Mouse (Mus musculus) heart, embryonic 12.5 days (tissue): ENCODE results near the gene Prkacb. TPM values are rescaled to one million over a fixed set of nuclear protein-coding genes. Genes with fewer than 3 reads are reported as not detected.
A peak's percentile ranks its signal among the peaks of the same experiment; 100 is the strongest.

ENCODE experiments used
- ATAC-seq: fragments of 200-750 bp; cut with Nextera tagmentation; 2 replicates; pipeline ENCODE4 v1.8.0; 2017; ENCODE audit warnings: moderate TSS enrichment, moderate library complexity; ENCODE audit not compliant: insufficient number of reproducible peaks, low FRiP score
- H3K27ac ChIP-seq: fragments of 300-500 bp; sonication (generic); 2 replicates; pipeline ENCODE4 v1.5.1; 2016; ENCODE audit warnings: mild to moderate bottlenecking, moderate library complexity; ENCODE audit not compliant: poor library complexity, severe bottlenecking
- H3K27me3 ChIP-seq: fragments of 300-500 bp; sonication (generic); replicated peaks from 2 replicates; pipeline ENCODE4 v1.6.1; 2016; ENCODE audit warnings: mild to moderate bottlenecking, moderate library complexity
- H3K36me3 ChIP-seq: fragments of 300-500 bp; sonication (generic); 2 replicates; pipeline ENCODE4 v1.6.1; 2016; ENCODE audit warnings: mild to moderate bottlenecking, moderate library complexity
- H3K4me1 ChIP-seq: fragments of 300-500 bp; sonication (generic); replicated peaks from 2 replicates; pipeline ENCODE4 v1.6.1; 2016; ENCODE audit warnings: mild to moderate bottlenecking
- H3K4me2 ChIP-seq: fragments of 300-500 bp; sonication (generic); 2 replicates; pipeline ENCODE4 v1.6.1; 2016; ENCODE audit warnings: mild to moderate bottlenecking, moderate library complexity
- H3K4me3 ChIP-seq: fragments of 300-500 bp; sonication (generic); 2 replicates; pipeline ENCODE4 v1.5.1; 2016; ENCODE audit warnings: mild to moderate bottlenecking
- H3K9ac ChIP-seq: fragments of 300-500 bp; sonication (generic); 2 replicates; pipeline ENCODE4 v1.6.1; 2016; ENCODE audit warnings: mild to moderate bottlenecking, moderate library complexity
- H3K9me3 ChIP-seq: fragments of 300-500 bp; sonication (generic); replicated peaks from 2 replicates; pipeline ENCODE4 v1.6.1; 2016; ENCODE audit warnings: mild to moderate bottlenecking, moderate library complexity
- WGBS: fragments of 180-500 bp; shearing (Covaris S2); methylation state at CpG from one replicate; pipeline ENCODE4 v1.1.7; 2016; 5-methylcytosine and 5-hydroxymethylcytosine counted together
- polyA plus RNA-seq: library from polyadenylated mRNA; unstranded; fragments of >200 nt; fragmentation: Nextera tagmentation; extraction: Ambion mirVana; gene quantifications from 2 replicates; pipeline ENCODE4 v1.2.1, GENCODE M21; 2016

The Prkacb gene
- polyA plus RNA-seq, 1 experiment from 2014 or later, result 64.8 TPM

- Histone ChIP-seq H3K4me2 (no peak overlapping the region), H3K4me1 (no peaks in the 10 kb centered on the region), H3K36me3 (no peaks in the 10 kb centered on the region), H3K27ac (no peak overlapping the region), H3K4me3 (no peak overlapping the region), H3K27me3 (no peaks in the 10 kb centered on the region), H3K9me3 (no peaks in the 10 kb centered on the region), H3K9ac (no peak overlapping the region)
- no peak for ATAC-seq
- WGBS, result 66% methylated on average over 4 of the region's 4 CpGs
Observed at GRCm38 (mm10) chr3:146719696-146720095, 93.1 kb downstream of the Prkacb start.

GRCm38 (mm10) chr3:146718251-146718650, 94.5 kb downstream of the Prkacb start:
- 70% methylated on average over 5 of the region's 5 CpGs for WGBS
- no peak for ATAC-seq

GRCm38 (mm10) chr3:146712305-146712704, 100.5 kb downstream of the Prkacb start:
- Histone ChIP-seq H3K36me3 (no peaks in the 10 kb centered on the region), H3K9ac (no peak overlapping the region), H3K27me3 (no peaks in the 10 kb centered on the region), H3K4me2 (no peak overlapping the region), H3K4me1 (peaks cover 6% of the 10 kb centered on the region), H3K27ac (no peak overlapping the region), H3K4me3 (no peak overlapping the region), H3K9me3 (no peaks in the 10 kb centered on the region)
- WGBS, result 81% methylated on average over 7 of the region's 7 CpGs
- ATAC-seq, result no peak

More at GRCm38 (mm10) chr3:146718251-146718650, 94.5 kb downstream of the Prkacb start:
- no peak overlapping the region for H3K27ac ChIP-seq
- no peaks in the 10 kb centered on the region for H3K9me3 ChIP-seq
- no peak overlapping the region for H3K4me3 ChIP-seq
- no peaks in the 10 kb centered on the region for H3K36me3 ChIP-seq
- no peaks in the 10 kb centered on the region for H3K4me1 ChIP-seq
- H3K27me3 ChIP-seq, result no peaks in the 10 kb centered on the region
- no peak overlapping the region for H3K9ac ChIP-seq
- H3K4me2 ChIP-seq, result no peak overlapping the region

- H3K27me3 ChIP-seq, result no peaks in the 10 kb centered on the region
- H3K9me3 ChIP-seq, result no peaks in the 10 kb centered on the region
- no peak overlapping the region for H3K4me3 ChIP-seq
- no peak overlapping the region for H3K4me2 ChIP-seq
- no peaks in the 10 kb centered on the region for H3K36me3 ChIP-seq
- peaks cover 6% of the 10 kb centered on the region for H3K4me1 ChIP-seq
- WGBS, result 45% methylated on average over 6 of the region's 6 CpGs
- no peak overlapping the region for H3K9ac ChIP-seq
- no peak for ATAC-seq
- H3K27ac ChIP-seq, result no peak overlapping the region
Observed at GRCm38 (mm10) chr3:146711559-146711958, 101.2 kb downstream of the Prkacb start.

- no peak overlapping the region for H3K27ac ChIP-seq
- H3K4me2 ChIP-seq, result no peak overlapping the region
- H3K4me3 ChIP-seq, result no peak overlapping the region
- peaks cover 6% of the 10 kb centered on the region for H3K4me1 ChIP-seq
- H3K27me3 ChIP-seq, result no peaks in the 10 kb centered on the region
- no peak overlapping the region for H3K9ac ChIP-seq
- H3K9me3 ChIP-seq, result no peaks in the 10 kb centered on the region
- H3K36me3 ChIP-seq, result no peaks in the 10 kb centered on the region
- ATAC-seq, result no peak
- WGBS, result 72% methylated on average over 7 of the region's 7 CpGs
Observed at GRCm38 (mm10) chr3:146711084-146711483, 101.7 kb downstream of the Prkacb start.

GRCm38 (mm10) chr3:146709086-146709485, 103.7 kb downstream of the Prkacb start:
- ATAC-seq, result no peak
- Histone ChIP-seq H3K27me3 (no peaks in the 10 kb centered on the region), H3K27ac (no peak overlapping the region), H3K9ac (no peak overlapping the region), H3K36me3 (no peaks in the 10 kb centered on the region), H3K4me1 (peaks cover 6% of the 10 kb centered on the region), H3K4me2 (no peak overlapping the region), H3K9me3 (no peaks in the 10 kb centered on the region), H3K4me3 (no peak overlapping the region)
- 68% methylated on average over 1 of the region's 1 CpGs for WGBS

- Histone ChIP-seq H3K4me1 (peaks cover 6% of the 10 kb centered on the region), H3K9ac (no peak overlapping the region), H3K27me3 (no peaks in the 10 kb centered on the region), H3K36me3 (no peaks in the 10 kb centered on the region), H3K4me3 (no peak overlapping the region), H3K4me2 (no peak overlapping the region), H3K27ac (no peak overlapping the region), H3K9me3 (no peaks in the 10 kb centered on the region)
- no peak for ATAC-seq
- 66% methylated on average over 3 of the region's 3 CpGs for WGBS
Observed at GRCm38 (mm10) chr3:146708381-146708780, 104.4 kb downstream of the Prkacb start.

- no peak overlapping the region for H3K27ac ChIP-seq
- H3K27me3 ChIP-seq, result no peaks in the 10 kb centered on the region
- peaks cover 13% of the 10 kb centered on the region for H3K4me1 ChIP-seq
- H3K36me3 ChIP-seq, result no peaks in the 10 kb centered on the region
- ATAC-seq, result no peak
- no peak overlapping the region for H3K9ac ChIP-seq
- WGBS, result 88% methylated on average over 4 of the region's 4 CpGs
- H3K4me2 ChIP-seq, result no peak overlapping the region
- H3K4me3 ChIP-seq, result no peak overlapping the region
- H3K9me3 ChIP-seq, result no peaks in the 10 kb centered on the region
Observed at GRCm38 (mm10) chr3:146704099-146704498, 108.7 kb downstream of the Prkacb start.

- Histone ChIP-seq H3K27ac (0 out of 2 replicates have a peak overlapping the region, but pooled peaks have one; percentile 27), H3K36me3 (no peaks in the 10 kb centered on the region), H3K9ac (peak overlapping the region; percentile 60; the same call in 1 of the 2 replicates), H3K4me1 (peaks cover 17% of the 10 kb centered on the region), H3K4me3 (peak overlapping the region; percentile 9; the same call in 1 of the 2 replicates), H3K27me3 (no peaks in the 10 kb centered on the region), H3K9me3 (no peaks in the 10 kb centered on the region), H3K4me2 (peak overlapping the region; percentile 52)
- 28% methylated on average over 11 of the region's 11 CpGs for WGBS
- ATAC-seq, result peak; percentile 71
Observed at GRCm38 (mm10) chr3:146700051-146700450, 112.7 kb downstream of the Prkacb start.

GRCm38 (mm10) chr3:146698982-146699381, 113.8 kb downstream of the Prkacb start:
- Histone ChIP-seq H3K4me3 (no peak overlapping the region), H3K27ac (no peak overlapping the region), H3K9ac (no peak overlapping the region), H3K36me3 (no peaks in the 10 kb centered on the region), H3K4me2 (peak overlapping the region; percentile 49), H3K9me3 (no peaks in the 10 kb centered on the region), H3K27me3 (no peaks in the 10 kb centered on the region), H3K4me1 (peaks cover 17% of the 10 kb centered on the region)
- no peak for ATAC-seq
- WGBS, result 16% methylated on average over 11 of the region's 11 CpGs

- Histone ChIP-seq H3K9me3 (no peaks in the 10 kb centered on the region), H3K36me3 (no peaks in the 10 kb centered on the region), H3K4me2 (no peak overlapping the region), H3K27me3 (no peaks in the 10 kb centered on the region), H3K9ac (no peak overlapping the region), H3K4me1 (peaks cover 10% of the 10 kb centered on the region), H3K27ac (no peak overlapping the region), H3K4me3 (no peak overlapping the region)
- no peak for ATAC-seq
- WGBS, result 70% methylated on average over 5 of the region's 5 CpGs
Observed at GRCm38 (mm10) chr3:146692547-146692946, 120.2 kb downstream of the Prkacb start.

GRCm38 (mm10) chr3:146687121-146687725, 125.6 kb downstream of the Prkacb start:
- Histone ChIP-seq H3K4me3 (no peak overlapping the region), H3K4me2 (no peak overlapping the region), H3K27me3 (no peaks in the 10 kb centered on the region), H3K36me3 (no peaks in the 10 kb centered on the region), H3K27ac (peak overlapping the region; percentile 55; the same call in 1 of the 2 replicates), H3K9me3 (no peaks in the 10 kb centered on the region), H3K4me1 (peaks cover 49% of the 10 kb centered on the region), H3K9ac (no peak overlapping the region)
- no peak for ATAC-seq
- 46% methylated on average over 4 of the region's 4 CpGs for WGBS
